Mouse (Mus musculus) mouse trophoblast stem cell (cell line): ENCODE measurements at regions not wholly inside any gene's neighbourhood (a gene's known extent, or its start where the extent isn't known, plus 50 kb on each side); places are given as distances from the start of the nearest gene placed in this dataset.

Experiments
- in situ Hi-C, 2 experiments: fragments of 300-500 bp; cut with MseI, MboI; formaldehyde crosslinking; loops; 2 replicates in 1 of 2; 3 replicates in 1 of 2; pipeline ENCODE4 v1.15.1; 2025

GRCm38 (mm10) chr4:56068859-56069258 lies 536.6 kb upstream of the Klf4 start:
- in situ Hi-C loops: no loop called here

GRCm38 (mm10) chr4:56064657-56065056 lies 532.4 kb upstream of the Klf4 start:
- in situ Hi-C loops: no loop called here

- in situ Hi-C loops: no loop called here
Observed at GRCm38 (mm10) chr4:56051792-56052380, 519.6 kb upstream of the Klf4 start.

GRCm38 (mm10) chr4:56039327-56039726 lies 507.1 kb upstream of the Klf4 start:
- in situ Hi-C loops: no loop called here

- in situ Hi-C loops: no loop called here
Observed at GRCm38 (mm10) chr4:56036334-56036733, 504.1 kb upstream of the Klf4 start.

- in situ Hi-C loops: no loop called here
Observed at GRCm38 (mm10) chr4:56035543-56035942, 503.3 kb upstream of the Klf4 start.

GRCm38 (mm10) chr4:56028441-56028840 lies 496.2 kb upstream of the Klf4 start:
- in situ Hi-C loops: no loop called here

GRCm38 (mm10) chr4:56027258-56027657 lies 495.0 kb upstream of the Klf4 start:
- in situ Hi-C loops: no loop called here

GRCm38 (mm10) chr4:56024478-56024877 lies 492.2 kb upstream of the Klf4 start:
- in situ Hi-C loops: no loop called here

- in situ Hi-C loops: no loop called here
Observed at GRCm38 (mm10) chr4:56018212-56018611, 485.9 kb upstream of the Klf4 start.

GRCm38 (mm10) chr4:56015481-56015880 lies 483.2 kb upstream of the Klf4 start:
- in situ Hi-C loops: no loop called here

- in situ Hi-C loops: no loop called here
Observed at GRCm38 (mm10) chr4:56008287-56008686, 476.0 kb upstream of the Klf4 start.

- in situ Hi-C loops: no loop called here
Observed at GRCm38 (mm10) chr4:56004227-56004626, 472.0 kb upstream of the Klf4 start.

GRCm38 (mm10) chr4:56001312-56001731 lies 469.1 kb upstream of the Klf4 start:
- in situ Hi-C loops: no loop called here

GRCm38 (mm10) chr4:55984026-55984425 lies 451.8 kb upstream of the Klf4 start:
- in situ Hi-C loops: no loop called here

- in situ Hi-C loops: no loop called here
Observed at GRCm38 (mm10) chr4:55978539-55978938, 446.3 kb upstream of the Klf4 start.

- in situ Hi-C loops: no loop called here
Observed at GRCm38 (mm10) chr4:55976265-55976664, 444.0 kb upstream of the Klf4 start.

- in situ Hi-C loops: no loop called here
Observed at GRCm38 (mm10) chr4:55973706-55974105, 441.4 kb upstream of the Klf4 start.

GRCm38 (mm10) chr4:55972235-55972819 lies 440.1 kb upstream of the Klf4 start:
- in situ Hi-C loops: no loop called here

GRCm38 (mm10) chr4:55960063-55960462 lies 427.8 kb upstream of the Klf4 start:
- in situ Hi-C loops: no loop called here

GRCm38 (mm10) chr4:55953701-55954100 lies 421.4 kb upstream of the Klf4 start:
- in situ Hi-C loops: no loop called here

GRCm38 (mm10) chr4:55952220-55952619 lies 420.0 kb upstream of the Klf4 start:
- in situ Hi-C loops: no loop called here

GRCm38 (mm10) chr4:55941423-55941822 lies 409.2 kb upstream of the Klf4 start:
- in situ Hi-C loops: no loop called here

- in situ Hi-C loops: no loop called here
Observed at GRCm38 (mm10) chr4:55938383-55938782, 406.1 kb upstream of the Klf4 start.
